Mouse (Mus musculus) bone marrow macrophage, adult 2 months (primary cell): ENCODE results near the gene Alg9. TPM values are rescaled to one million over a fixed set of nuclear protein-coding genes. Genes with fewer than 3 reads are reported as not detected.
"Not testable (repeated sequence)": the region's sequence is repeated elsewhere in the genome, so short reads cannot be mapped to it uniquely, and the experiment has no call there.

ENCODE experiments used
- H3K27ac ChIP-seq: 2 replicates; pipeline ENCODE4 v1.5.1; 2012; ENCODE audit warnings: low read depth, low read length; ENCODE audit not compliant: insufficient read depth
- H3K4me1 ChIP-seq: 2 replicates; pipeline ENCODE4 v1.6.1; 2012; ENCODE audit warnings: low read length; ENCODE audit not compliant: control insufficient read depth, insufficient read depth
- H3K4me3 ChIP-seq: 2 replicates; pipeline ENCODE4 v1.5.1; 2012; ENCODE audit warnings: mild to moderate bottlenecking, low read length, moderate library complexity; ENCODE audit not compliant: insufficient read depth
- CTCF ChIP-seq: IDR thresholded peaks from 2 replicates; pipeline ENCODE4 v1.5.1; 2012; ENCODE audit warnings: low read depth, mild to moderate bottlenecking, low read length, moderate library complexity
- POLR2A ChIP-seq: IDR thresholded peaks from 2 replicates; pipeline ENCODE4 v1.6.1; 2012; ENCODE audit warnings: mild to moderate bottlenecking, low read depth, low read length, borderline replicate concordance
- polyA plus RNA-seq: library from polyadenylated mRNA; stranded (reverse); fragments of >200 nt; gene quantifications from 2 replicates; pipeline ENCODE4 v1.2.4, GENCODE M21; 2012; ENCODE audit not compliant: missing spikeins, insufficient read depth, insufficient read length

Gene Alg9
- polyA plus RNA-seq, 1 experiment = 20.0 TPM

- Histone ChIP-seq H3K4me3 (no peak overlapping the region), H3K4me1 (peaks cover 9% of the 10 kb centered on the region), H3K27ac (no peak overlapping the region)
- TF ChIP-seq POLR2A (no peak), CTCF (no peak)
These were observed 39.0 kb downstream of the Alg9 start for GRCm38 (mm10) chr9:50813796-50814195.

DNA sequence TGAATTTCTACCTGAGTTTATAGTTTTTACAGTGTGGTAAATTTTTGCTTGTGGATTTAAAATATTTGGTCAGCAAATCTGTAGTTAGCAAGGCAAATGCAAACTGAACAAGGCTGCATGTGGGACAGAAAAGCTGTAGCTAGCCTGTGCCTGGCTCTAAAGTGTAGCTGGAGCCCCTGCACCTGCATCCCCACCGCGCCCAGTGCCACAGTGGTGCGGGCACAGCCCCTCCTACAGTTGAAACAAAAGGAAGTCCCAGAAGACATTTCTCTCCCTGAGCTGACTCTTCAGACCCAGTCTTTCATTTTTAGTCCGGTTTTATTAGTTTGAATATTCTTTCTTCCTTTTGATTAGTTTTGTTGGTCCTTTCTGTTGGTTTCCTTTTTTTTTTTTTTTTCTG, 40.8 kb downstream of the Alg9 start:
- Histone ChIP-seq H3K4me1 (peaks cover 9% of the 10 kb centered on the region), H3K27ac (no peak overlapping the region), H3K4me3 (no peak overlapping the region)
- TF ChIP-seq POLR2A (no peak), CTCF (no peak)

DNA sequence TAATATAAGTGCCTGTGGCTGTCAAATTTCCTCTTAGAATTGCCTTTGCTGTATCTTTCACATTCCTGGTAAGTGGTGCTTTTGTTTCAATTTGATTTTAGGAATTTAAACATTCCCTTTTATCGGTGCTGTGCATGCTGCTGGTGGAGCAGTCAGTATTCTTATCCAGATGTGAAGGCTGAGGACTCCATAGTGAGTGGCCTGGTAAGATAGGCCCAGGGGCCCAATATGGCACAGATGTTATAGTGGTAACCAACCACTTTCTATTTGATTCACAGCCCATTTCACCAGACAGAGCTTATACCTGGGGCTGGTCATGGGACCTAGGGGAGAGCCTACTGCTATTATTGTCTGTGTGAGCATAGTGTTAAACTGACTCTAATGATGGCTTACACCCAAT, 41.7 kb downstream of the Alg9 start:
- H3K4me3 ChIP-seq = no peak overlapping the region
- TF ChIP-seq CTCF = no peak
- TF ChIP-seq POLR2A = no peak
- no peak overlapping the region for H3K27ac ChIP-seq
- peaks cover 9% of the 10 kb centered on the region for H3K4me1 ChIP-seq

DNA sequence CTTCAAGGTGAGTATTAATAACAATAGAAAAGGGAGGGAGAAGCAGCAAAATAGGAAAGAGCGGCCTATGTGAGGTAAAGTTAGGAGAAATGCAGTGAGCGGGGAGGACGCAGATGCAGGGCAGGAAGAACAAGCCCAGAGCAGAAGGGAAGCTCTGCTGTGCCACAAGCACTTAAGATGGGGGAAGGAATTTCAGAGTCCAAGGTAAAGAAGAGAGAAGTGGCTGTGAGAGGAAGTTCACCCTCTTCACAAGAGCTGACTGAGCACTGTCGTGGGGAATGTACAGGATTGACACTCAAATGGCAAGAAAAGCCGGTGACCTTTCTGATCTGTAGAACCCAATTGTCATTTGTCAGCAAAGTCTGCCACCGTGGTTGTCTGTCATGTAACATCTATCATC, 43.2 kb downstream of the Alg9 start:
- Histone ChIP-seq H3K27ac (no peak overlapping the region), H3K4me1 (peaks cover 9% of the 10 kb centered on the region), H3K4me3 (no peak overlapping the region)
- no peak for TF ChIP-seq POLR2A
- TF ChIP-seq CTCF = no peak

GRCm38 (mm10) chr9:50819716-50820115, 44.9 kb downstream of the Alg9 start:
- TF ChIP-seq CTCF (no peak), POLR2A (no peak)
- no peak overlapping the region for H3K27ac ChIP-seq
- peaks cover 9% of the 10 kb centered on the region for H3K4me1 ChIP-seq
- H3K4me3 ChIP-seq = no peak overlapping the region

DNA sequence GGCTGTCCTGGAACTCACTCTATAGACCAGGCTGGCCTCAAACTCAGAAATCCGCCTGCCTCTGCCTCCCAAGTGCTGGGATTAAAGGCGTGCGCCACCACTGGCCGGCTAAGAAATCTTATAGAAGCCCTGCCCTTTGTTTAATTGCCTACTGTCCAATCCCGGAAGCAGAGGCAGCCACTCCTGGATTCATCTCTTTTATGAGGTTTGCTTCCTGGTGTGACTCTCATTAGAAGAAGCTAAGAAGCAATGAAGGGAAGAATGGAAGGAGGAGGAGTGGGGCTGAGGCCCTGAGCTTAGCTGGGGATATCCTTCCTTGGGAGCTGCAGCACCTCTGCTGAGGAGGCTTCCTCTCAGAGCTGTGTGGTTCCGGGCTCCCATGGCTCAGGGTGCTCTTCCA, 46.8 kb downstream of the Alg9 start:
- Histone ChIP-seq H3K4me1 (peaks cover 9% of the 10 kb centered on the region), H3K4me3 (no peak overlapping the region), H3K27ac (no peak overlapping the region)
- TF ChIP-seq POLR2A = no peak
- no peak for TF ChIP-seq CTCF

DNA sequence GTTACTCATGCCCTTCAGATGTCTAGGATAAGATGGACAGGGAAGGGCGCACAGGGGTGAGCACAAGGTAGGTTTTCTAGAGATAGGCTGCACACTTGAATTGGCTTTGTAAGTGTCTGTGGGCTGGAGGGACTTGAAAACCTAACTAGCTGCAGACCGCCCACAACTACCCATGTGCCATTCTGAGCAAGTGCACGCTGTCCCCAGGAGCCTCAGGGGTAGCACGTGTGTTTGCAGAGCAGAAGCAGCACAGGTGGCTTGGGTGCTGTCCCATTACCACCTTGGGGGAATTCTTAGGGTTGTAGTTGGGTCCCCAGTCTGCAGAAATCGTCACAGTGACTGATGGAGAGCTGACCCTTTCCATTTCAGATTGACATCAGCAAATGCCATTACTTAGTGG, 47.4 kb downstream of the Alg9 start:
- peaks cover 9% of the 10 kb centered on the region for H3K4me1 ChIP-seq
- H3K4me3 ChIP-seq = no peak overlapping the region
- H3K27ac ChIP-seq = no peak overlapping the region
- no peak for TF ChIP-seq CTCF
- TF ChIP-seq POLR2A = no peak

GRCm38 (mm10) chr9:50823779-50824453, 49.1 kb downstream of the Alg9 start:
- Histone ChIP-seq H3K4me3 (no peak overlapping the region), H3K4me1 (0 out of 2 replicates have a peak, but pooled peaks cover under 1% of the 10 kb centered on the region), H3K27ac (no peak overlapping the region)
- TF ChIP-seq CTCF (no peak), POLR2A (no peak)

GRCm38 (mm10) chr9:50831514-50831913, 56.7 kb downstream of the Alg9 start:
- Histone ChIP-seq H3K27ac (no peak overlapping the region), H3K4me3 (no peak overlapping the region), H3K4me1 (peaks cover 25% of the 10 kb centered on the region)
- no peak for TF ChIP-seq POLR2A
- TF ChIP-seq CTCF = no peak

DNA sequence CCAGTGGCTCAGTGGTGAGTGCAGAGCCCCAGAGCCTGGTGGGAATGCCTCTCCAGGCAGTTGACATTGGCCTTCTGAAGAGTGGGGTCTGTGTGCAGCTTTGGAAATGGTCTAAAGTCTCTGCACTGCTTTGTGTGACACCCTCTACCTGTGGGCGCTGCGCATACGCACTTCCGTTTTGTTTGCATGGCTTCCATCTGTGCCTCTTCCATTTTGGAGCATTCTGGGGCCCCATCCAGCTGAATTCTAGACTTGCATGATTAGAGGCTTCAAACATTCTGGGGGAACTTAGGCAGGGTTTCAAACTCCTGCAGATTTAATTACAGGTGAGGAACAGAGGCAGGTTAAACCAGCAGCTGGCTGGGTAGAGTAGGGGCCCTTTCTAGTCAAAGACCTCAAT, 57.3 kb downstream of the Alg9 start:
- peaks cover 25% of the 10 kb centered on the region for H3K4me1 ChIP-seq
- no peak overlapping the region for H3K27ac ChIP-seq

DNA sequence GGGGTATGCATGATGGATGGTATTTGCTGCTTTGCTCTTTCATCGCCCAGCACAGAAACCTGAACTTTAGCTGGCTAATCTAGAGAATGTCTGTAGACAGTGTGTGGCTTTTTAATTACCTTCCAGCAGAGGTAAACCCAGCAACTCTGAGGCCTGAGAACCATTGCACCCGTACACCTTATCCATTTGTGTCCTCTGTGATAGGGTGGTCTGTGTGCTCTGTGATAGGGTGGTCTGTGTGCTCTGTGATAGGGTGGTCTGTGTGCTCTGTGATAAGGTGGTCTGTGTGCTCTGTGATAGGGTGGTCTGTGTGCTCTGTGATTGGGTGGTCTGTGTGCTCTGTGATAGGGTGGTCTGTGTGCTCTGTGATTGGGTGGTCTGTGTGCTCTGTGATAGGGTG, 57.8 kb downstream of the Alg9 start:
- H3K4me3 ChIP-seq, H3K27ac ChIP-seq: not testable (repeated sequence)
- H3K4me1 ChIP-seq = peaks cover 25% of the 10 kb centered on the region

More for the DNA sequence above, 57.3 kb downstream of the Alg9 start:
- TF ChIP-seq CTCF (no peak), POLR2A (no peak)
- H3K4me3 ChIP-seq = no peak overlapping the region
